In the genomic region with DNA sequence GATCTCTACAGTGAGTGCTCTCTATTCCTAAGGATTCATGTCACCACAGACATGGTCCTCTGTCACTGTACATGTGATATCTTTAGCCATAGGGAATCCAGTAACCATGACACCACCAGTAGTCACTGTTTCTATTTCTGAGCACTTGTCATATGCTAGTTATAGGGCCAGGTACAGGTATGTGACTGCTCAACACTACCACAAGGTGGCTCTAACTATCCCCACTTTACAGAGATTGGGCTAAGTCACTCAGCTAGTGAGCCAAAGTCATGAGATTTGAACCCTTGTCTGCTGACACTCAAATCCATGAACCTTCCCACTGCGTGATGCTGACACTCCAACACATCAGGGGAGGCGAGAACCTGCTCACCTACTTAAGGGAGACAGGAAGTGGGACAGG, we compare ENCODE assay signal across 20 mouse cellular contexts.
DNase-seq lines count a peak whose midpoint lies in the region; ATAC-seq and TF ChIP-seq lines count a peak whose summit lies in the region.
"Had no signal": no experiment of that assay in that cellular context is flagged by ENCODE, and none has a peak within 500 bp of the region (broad histone marks: within the 10 kb centered on the region; RNA-seq: fewer than 3 reads in every experiment).

No protein-coding gene starts in this region.

- 80% methylated on average over 2 of the region's 2 CpGs for WGBS in intestine, postnatal 0 days
- WGBS in intestine, embryonic 15.5 days, result 88% methylated on average over 2 of the region's 2 CpGs
- WGBS in midbrain, postnatal 0 days, result 95% methylated on average over 2 of the region's 2 CpGs
- WGBS in midbrain, embryonic 11.5 days, result 83% methylated on average over 2 of the region's 2 CpGs
- WGBS in hindbrain, embryonic 13.5 days, result 80% methylated on average over 2 of the region's 2 CpGs

- no peak overlapping the region for H3K9ac ChIP-seq in intestine, postnatal 0 days (ENCODE audit: low read depth, low read length)
- no peak overlapping the region for H3K9ac ChIP-seq in intestine, embryonic 15.5 days
- no peak overlapping the region for H3K9ac ChIP-seq in midbrain, postnatal 0 days (replicated peaks; ENCODE audit: low read length, poor library complexity, severe bottlenecking)
- no peak overlapping the region for H3K9ac ChIP-seq in midbrain, embryonic 11.5 days (ENCODE audit: low read length)
- H3K9ac ChIP-seq in hindbrain, embryonic 13.5 days, result no peak overlapping the region
- H3K9ac ChIP-seq: embryonic facial prominence, embryonic 15.5 days; limb, embryonic 12.5 days; midbrain, embryonic 15.5 days had no signal

- peak; percentile 48 for TF ChIP-seq CTCF in intestine, postnatal 0 days (IDR thresholded peaks at IDR 0.05; ENCODE audit: low read depth)
- peak; percentile 44 for TF ChIP-seq CTCF in midbrain, postnatal 0 days (IDR thresholded peaks at IDR 0.05)

- no peak overlapping the region for H3K4me2 ChIP-seq in intestine, postnatal 0 days (replicated peaks; ENCODE audit: low read depth)
- H3K4me2 ChIP-seq in intestine, embryonic 15.5 days (replicated peaks), result no peak overlapping the region
- no peak overlapping the region for H3K4me2 ChIP-seq in midbrain, postnatal 0 days (ENCODE audit: low read depth, low read length, poor library complexity, severe bottlenecking)
- H3K4me2 ChIP-seq in midbrain, embryonic 11.5 days, result no peak overlapping the region
- H3K4me2 ChIP-seq in hindbrain, embryonic 13.5 days, result no peak overlapping the region
- H3K4me2 ChIP-seq: embryonic facial prominence, embryonic 15.5 days; limb, embryonic 12.5 days; midbrain, embryonic 15.5 days had no signal

- no peak overlapping the region for H3K4me3 ChIP-seq in intestine, postnatal 0 days (ENCODE audit: low read depth, low read length)
- H3K4me3 ChIP-seq in intestine, embryonic 15.5 days (replicated peaks), result no peak overlapping the region
- no peak overlapping the region for H3K4me3 ChIP-seq in midbrain, postnatal 0 days (ENCODE audit: low read depth, low read length)
- H3K4me3 ChIP-seq in midbrain, embryonic 11.5 days (ENCODE audit: low read depth, low read length), result no peak overlapping the region
- no peak overlapping the region for H3K4me3 ChIP-seq in hindbrain, embryonic 13.5 days
- H3K4me3 ChIP-seq: embryonic facial prominence, embryonic 15.5 days; limb, embryonic 12.5 days; midbrain, embryonic 15.5 days had no signal

- no peak for ATAC-seq in intestine, postnatal 0 days
- no peak for ATAC-seq in intestine, embryonic 15.5 days
- no peak for ATAC-seq in midbrain, postnatal 0 days (ENCODE audit: low FRiP score)
- no peak for ATAC-seq in midbrain, embryonic 11.5 days (ENCODE audit: low FRiP score)
- peak; percentile 39; the same call in 1 of the 2 replicates for ATAC-seq in megakaryocyte progenitor cell, adult 5-6 weeks (replicated peaks; ENCODE audit: poor library complexity)
- no peak for ATAC-seq in hindbrain, embryonic 13.5 days (ENCODE audit: low FRiP score)
- ATAC-seq: inflammation-experienced regulatory T-cells, adult 6 months; midbrain, embryonic 15.5 days; Patski had no signal

- no peaks in the 10 kb centered on the region for H3K36me3 ChIP-seq in intestine, postnatal 0 days (ENCODE audit: control insufficient read depth, insufficient read depth)
- H3K36me3 ChIP-seq in intestine, embryonic 15.5 days, result no peaks in the 10 kb centered on the region
- no peaks in the 10 kb centered on the region for H3K36me3 ChIP-seq in midbrain, postnatal 0 days (ENCODE audit: insufficient read depth, low read length)
- no peaks in the 10 kb centered on the region for H3K36me3 ChIP-seq in midbrain, embryonic 11.5 days (ENCODE audit: control insufficient read depth, insufficient read depth, low read length)
- H3K36me3 ChIP-seq in hindbrain, embryonic 13.5 days, result no peaks in the 10 kb centered on the region
- H3K36me3 ChIP-seq: embryonic facial prominence, embryonic 15.5 days; limb, embryonic 12.5 days; midbrain, embryonic 15.5 days had no signal

- H3K9me3 ChIP-seq in intestine, postnatal 0 days (ENCODE audit: control insufficient read depth), result no peaks in the 10 kb centered on the region
- no peaks in the 10 kb centered on the region for H3K9me3 ChIP-seq in intestine, embryonic 15.5 days
- H3K9me3 ChIP-seq in midbrain, postnatal 0 days (ENCODE audit: low read length), result peaks cover 5% of the 10 kb centered on the region; the same call in 1 of the 2 replicates
- no peaks in the 10 kb centered on the region; the same call in 1 of the 2 replicates for H3K9me3 ChIP-seq in midbrain, embryonic 11.5 days (ENCODE audit: control insufficient read depth, low read length)
- 0 out of 2 replicates have a peak, but pooled peaks cover 8% of the 10 kb centered on the region for H3K9me3 ChIP-seq in hindbrain, embryonic 13.5 days
- H3K9me3 ChIP-seq: embryonic facial prominence, embryonic 15.5 days; midbrain, embryonic 15.5 days had no signal

- DNase-seq in midbrain, postnatal 0 days (ENCODE audit: low spot score), result no peak
- no peak for DNase-seq in midbrain, embryonic 11.5 days (ENCODE audit: low spot score, missing footprints)
- DNase-seq in ES-CJ7 (ENCODE audit: low read depth, low spot score), result peak; percentile 69
- no peak for DNase-seq in ovary, postnatal 14 days (ENCODE audit: low spot score)
- DNase-seq: cerebellum, postnatal 10 days; embryo, embryonic 11 days; heart, postnatal 4 days; kidney, postnatal 10 days; layer of hippocampus, adult 9-11 months; lung, adult 18-20 months; thymus, postnatal 36 days had no signal

- no peaks in the 10 kb centered on the region for H3K27me3 ChIP-seq in intestine, postnatal 0 days (replicated peaks; ENCODE audit: control insufficient read depth, insufficient read depth, low read length)
- H3K27me3 ChIP-seq in intestine, embryonic 15.5 days (replicated peaks), result no peaks in the 10 kb centered on the region
- H3K27me3 ChIP-seq in midbrain, postnatal 0 days (ENCODE audit: insufficient read depth, low read length), result no peaks in the 10 kb centered on the region
- no peaks in the 10 kb centered on the region for H3K27me3 ChIP-seq in midbrain, embryonic 11.5 days (ENCODE audit: control insufficient read depth, insufficient read depth, low read length)
- H3K27me3 ChIP-seq in hindbrain, embryonic 13.5 days, result peaks cover 3% of the 10 kb centered on the region; the same call in 1 of the 2 replicates
- H3K27me3 ChIP-seq: embryonic facial prominence, embryonic 15.5 days; midbrain, embryonic 15.5 days; Patski had no signal

- H3K4me1 ChIP-seq in intestine, postnatal 0 days (replicated peaks; ENCODE audit: control insufficient read depth, insufficient read depth, low read length), result no peaks in the 10 kb centered on the region
- no peaks in the 10 kb centered on the region for H3K4me1 ChIP-seq in intestine, embryonic 15.5 days (replicated peaks)
- H3K4me1 ChIP-seq in midbrain, postnatal 0 days (ENCODE audit: insufficient read depth, low read length), result no peaks in the 10 kb centered on the region
- H3K4me1 ChIP-seq in midbrain, embryonic 11.5 days (ENCODE audit: control insufficient read depth, insufficient read depth, low read length), result no peaks in the 10 kb centered on the region
- no peaks in the 10 kb centered on the region for H3K4me1 ChIP-seq in hindbrain, embryonic 13.5 days (replicated peaks)
- H3K4me1 ChIP-seq: embryonic facial prominence, embryonic 15.5 days; limb, embryonic 12.5 days; midbrain, embryonic 15.5 days had no signal

- H3K27ac ChIP-seq in intestine, postnatal 0 days (ENCODE audit: low read depth, low read length), result no peak overlapping the region
- H3K27ac ChIP-seq in intestine, embryonic 15.5 days, result no peak overlapping the region
- no peak overlapping the region for H3K27ac ChIP-seq in midbrain, postnatal 0 days (ENCODE audit: low read depth, low read length)
- H3K27ac ChIP-seq in midbrain, embryonic 11.5 days (ENCODE audit: low read depth, low read length), result no peak overlapping the region
- H3K27ac ChIP-seq in hindbrain, embryonic 13.5 days, result no peak overlapping the region
- H3K27ac ChIP-seq: embryonic facial prominence, embryonic 15.5 days; limb, embryonic 12.5 days; midbrain, embryonic 15.5 days had no signal
